8 mouse cellular contexts compared by ENCODE assay signal in the genomic region with DNA sequence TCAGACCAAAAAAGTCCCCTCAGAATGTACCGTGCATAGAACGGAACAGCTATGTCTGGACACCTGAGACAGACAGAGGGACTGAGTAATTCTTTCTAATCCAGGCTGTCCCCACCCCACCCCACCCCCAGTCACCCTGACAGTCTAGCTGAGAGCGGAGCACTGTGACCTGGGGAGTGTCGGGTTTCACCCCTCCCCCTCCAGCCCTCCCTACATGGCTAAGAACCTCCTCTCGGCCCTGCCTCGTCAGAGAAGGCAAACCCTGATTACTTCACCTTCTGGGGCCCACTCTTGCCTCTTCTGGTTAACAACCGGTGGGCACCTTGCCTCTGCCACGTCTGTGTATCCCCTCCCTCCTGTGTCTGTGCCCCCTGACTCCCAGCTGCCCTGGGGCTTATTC. TPM values are rescaled to one million over a fixed set of nuclear protein-coding genes. Genes with fewer than 3 reads are reported as not detected.
DNase-seq lines count a peak whose midpoint lies in the region; ATAC-seq and TF ChIP-seq lines count a peak whose summit lies in the region.

No protein-coding gene starts in this region.

- no peaks in the 10 kb centered on the region for H3K27me3 ChIP-seq in embryonic facial prominence, embryonic 12.5 days
- H3K27me3 ChIP-seq in hindbrain, embryonic 10.5 days (ENCODE audit: insufficient read depth, poor library complexity, severe bottlenecking): no peaks in the 10 kb centered on the region
- H3K27me3 ChIP-seq in liver, adult 2 months (ENCODE audit: control insufficient read depth, insufficient read depth, low read length): no peaks in the 10 kb centered on the region

- H3K9ac ChIP-seq in embryonic facial prominence, embryonic 12.5 days: peak overlapping the region; percentile 27
- H3K9ac ChIP-seq in liver, adult 2 months (ENCODE audit: low read depth, low read length): no peak overlapping the region

- H3K4me2 ChIP-seq in embryonic facial prominence, embryonic 12.5 days (replicated peaks): peak overlapping the region; percentile 38

- peak; percentile 64 for ATAC-seq in embryonic facial prominence, embryonic 12.5 days (ENCODE audit: insufficient number of reproducible peaks, insufficient read depth, low FRiP score, low TSS enrichment)

- H3K79me2 ChIP-seq in liver, adult 2 months (ENCODE audit: control insufficient read depth, insufficient read depth, low read length): no peaks in the 10 kb centered on the region

- H3K9me3 ChIP-seq in embryonic facial prominence, embryonic 12.5 days: no peaks in the 10 kb centered on the region
- H3K9me3 ChIP-seq in hindbrain, embryonic 10.5 days: no peaks in the 10 kb centered on the region

- no peaks in the 10 kb centered on the region for H3K36me3 ChIP-seq in embryonic facial prominence, embryonic 12.5 days
- peaks cover 24% of the 10 kb centered on the region; the same call in 1 of the 2 replicates for H3K36me3 ChIP-seq in hindbrain, embryonic 10.5 days
- no peaks in the 10 kb centered on the region for H3K36me3 ChIP-seq in liver, adult 2 months (ENCODE audit: control insufficient read depth, insufficient read depth, low read length)

- 0% methylated on average over 8 of the region's 8 CpGs for WGBS in embryonic facial prominence, embryonic 12.5 days
- under 1% methylated on average over 8 of the region's 8 CpGs for WGBS in hindbrain, embryonic 10.5 days
- WGBS in liver, adult 2 months: 16% methylated on average over 8 of the region's 8 CpGs

- no peak for TF ChIP-seq POLR2A in liver, adult 2 months (IDR thresholded peaks at IDR 0.05; ENCODE audit: extremely low read depth, insufficient read depth, low read length)

- H3K4me3 ChIP-seq in embryonic facial prominence, embryonic 12.5 days: no peak overlapping the region
- H3K4me3 ChIP-seq in hindbrain, embryonic 10.5 days: peak overlapping the region; percentile 38
- no peak overlapping the region for H3K4me3 ChIP-seq in liver, adult 2 months (ENCODE audit: insufficient read depth, low read depth, low read length)

- DNase-seq in adrenal gland, postnatal 36 days: peak; percentile 20 to 53
- DNase-seq in adrenal gland, postnatal 4 days (ENCODE audit: low spot score in 2 of 2): no peak
- peak; percentile 78 for DNase-seq in hindbrain, embryonic 10.5 days (ENCODE audit: low spot score)
- peak; percentile 6 for DNase-seq in liver, adult 2 months (ENCODE audit: extremely low read depth, low read depth, low spot score)
- DNase-seq in ovary, postnatal 14 days (ENCODE audit: low spot score): peak; percentile 39
- DNase-seq in cerebellum, postnatal 25 days: no peak
- DNase-seq in layer of hippocampus, adult 11-12 months (ENCODE audit: low spot score): no peak

- peak overlapping the region; percentile 82 for H3K27ac ChIP-seq in embryonic facial prominence, embryonic 12.5 days
- peak overlapping the region; percentile 99 for H3K27ac ChIP-seq in hindbrain, embryonic 10.5 days
- H3K27ac ChIP-seq in liver, adult 2 months (replicated peaks; ENCODE audit: insufficient read depth, low read depth, low read length): no peak overlapping the region

- H3K4me1 ChIP-seq in embryonic facial prominence, embryonic 12.5 days: peaks cover 75% of the 10 kb centered on the region
- H3K4me1 ChIP-seq in hindbrain, embryonic 10.5 days (replicated peaks): peaks cover 78% of the 10 kb centered on the region
- no peaks in the 10 kb centered on the region for H3K4me1 ChIP-seq in liver, adult 2 months (ENCODE audit: control insufficient read depth, insufficient read depth, low read length)

- no peak for TF ChIP-seq CTCF in liver, adult 2 months (IDR thresholded peaks at IDR 0.05; ENCODE audit: low read depth, low read length)

RNA-seq across cellular contexts. Expression of a gene that starts 7.7 kb away (rescaled TPM):
- 1 to 10 TPM; 2.1 to 2.2 TPM for total RNA-seq in adrenal gland, postnatal 36 days (2021)
- 1 to 10 TPM; 6.4 to 6.8 TPM for total RNA-seq in adrenal gland, postnatal 4 days (2021)
- polyA plus RNA-seq in embryonic facial prominence, embryonic 12.5 days (2016; fragmentation: Nextera tagmentation; extraction: Ambion mirVana): 18.8 and 20.8 TPM in 2 replicates
- 35.0 and 40.3 TPM in 2 replicates for polyA plus RNA-seq in hindbrain, embryonic 10.5 days (2016; fragmentation: Nextera tagmentation; extraction: Ambion mirVana)
- 0.09 and 0.13 TPM in 2 replicates for total RNA-seq in liver, adult 2 months (2014; rRNA removed)
- polyA plus RNA-seq in liver, adult 2 months (2012; rRNA removed): 0.42 and 0.46 TPM in 2 replicates

Comparison
In these comparisons a context has a peak if more than half of its experiments do, and no peak if none do; other contexts are left out.
1. DNase-seq: peak in adrenal gland, postnatal 36 days (2 of 2), hindbrain, embryonic 10.5 days (single experiment), liver, adult 2 months (single experiment) and ovary, postnatal 14 days (single experiment); none in adrenal gland, postnatal 4 days (0 of 2), cerebellum, postnatal 25 days (0 of 2) and layer of hippocampus, adult 11-12 months (single experiment).